Mouse (Mus musculus) myocyte (in vitro differentiated cells): ENCODE measurements around the gene Acox2. TPM values are rescaled to one million over a fixed set of nuclear protein-coding genes. Genes with fewer than 3 reads are reported as not detected.
A peak's percentile ranks its signal among the peaks of the same experiment; 100 is the strongest.
"Not testable (repeated sequence)": the region's sequence is repeated elsewhere in the genome, so short reads cannot be mapped to it uniquely, and the experiment has no call there.

Experiments
- H3K27me3 ChIP-seq: one replicate; pipeline ENCODE4 v1.6.1; 2011; ENCODE audit not compliant: control insufficient read depth, insufficient read depth, insufficient read length
- H3K36me3 ChIP-seq: one replicate; pipeline ENCODE4 v1.6.1; 2011; ENCODE audit not compliant: control insufficient read depth, insufficient read depth
- H3K4me2 ChIP-seq: one replicate; pipeline ENCODE4 v1.6.1; 2011; ENCODE audit warnings: low read depth, control low read depth
- H3K4me3 ChIP-seq: one replicate; pipeline ENCODE4 v1.5.1; 2011; ENCODE audit warnings: mild to moderate bottlenecking, control low read depth, moderate library complexity
- H3K79me2 ChIP-seq: one replicate; pipeline ENCODE4 v1.6.1; 2011; ENCODE audit not compliant: control insufficient read depth, insufficient read depth
- H3ac ChIP-seq: one replicate; pipeline ENCODE4 v1.6.1; 2011; ENCODE audit not compliant: control insufficient read depth, insufficient read length
- CEBPB ChIP-seq: IDR thresholded peaks from 2 replicates; pipeline ENCODE4 v1.6.1; 2011; ENCODE audit warnings: mild to moderate bottlenecking, moderate library complexity; ENCODE audit not compliant: poor library complexity, insufficient read depth, severe bottlenecking
- E2F4 ChIP-seq: IDR thresholded peaks from one replicate; pipeline ENCODE4 v1.6.1; 2011; ENCODE audit warnings: mild to moderate bottlenecking, control low read depth, moderate library complexity; ENCODE audit not compliant: insufficient read depth
- MAX ChIP-seq: IDR thresholded peaks from one replicate; pipeline ENCODE4 v1.6.1; 2011; ENCODE audit warnings: low read depth, mild to moderate bottlenecking, control low read depth
- MYOD1 ChIP-seq, 3 experiments: IDR thresholded peaks; one replicate each; pipeline ENCODE4 v1.6.1; 2011; ENCODE audit warnings: control low read depth in 2 of 3, low read depth in 2 of 3, mild to moderate bottlenecking in 2 of 3, moderate library complexity in 1 of 3; ENCODE audit not compliant: insufficient read length in 2 of 3, control insufficient read depth in 1 of 3
- MYOG ChIP-seq, 3 experiments: IDR thresholded peaks; one replicate each; pipeline ENCODE4 v1.6.1; 2011; ENCODE audit warnings: control low read depth in 2 of 3, low read depth in 2 of 3, mild to moderate bottlenecking in 2 of 3; ENCODE audit not compliant: insufficient read length in 2 of 3, control insufficient read depth in 1 of 3, insufficient read depth in 1 of 3
- POLR2A ChIP-seq: IDR thresholded peaks from one replicate; pipeline ENCODE4 v1.6.1; 2011; ENCODE audit warnings: low read depth, mild to moderate bottlenecking, control low read depth, moderate library complexity; ENCODE audit not compliant: insufficient read length
- POLR2AphosphoS2 ChIP-seq: IDR thresholded peaks from one replicate; pipeline ENCODE4 v1.6.1; 2011; ENCODE audit warnings: low read depth, control low read depth; ENCODE audit not compliant: insufficient read length
- REST ChIP-seq: IDR thresholded peaks from one replicate; pipeline ENCODE4 v1.6.1; 2011; ENCODE audit warnings: mild to moderate bottlenecking, control low read depth, moderate library complexity; ENCODE audit not compliant: insufficient read depth, insufficient read length
- SRF ChIP-seq: IDR thresholded peaks from one replicate; pipeline ENCODE4 v1.6.1; 2011; ENCODE audit warnings: low read depth; ENCODE audit not compliant: control insufficient read depth, insufficient read length
- TCF12 ChIP-seq: IDR thresholded peaks from one replicate; pipeline ENCODE4 v1.6.1; 2011; ENCODE audit warnings: mild to moderate bottlenecking, control low read depth; ENCODE audit not compliant: poor library complexity, insufficient read depth, severe bottlenecking
- TCF3 ChIP-seq: IDR thresholded peaks from one replicate; pipeline ENCODE4 v1.6.1; 2011; ENCODE audit warnings: low read depth, control low read depth; ENCODE audit not compliant: insufficient read length
- USF1 ChIP-seq: IDR thresholded peaks from one replicate; pipeline ENCODE4 v1.6.1; 2011; ENCODE audit warnings: low read depth, mild to moderate bottlenecking, control low read depth, moderate library complexity
- polyA plus RNA-seq: library from polyadenylated mRNA; unstranded; fragments of >200 nt; fragmentation: generic; extraction: Trizol; gene quantifications from one replicate; pipeline ENCODE4 v1.2.1, GENCODE M21; 2012; ENCODE audit warnings: missing spikeins

The Acox2 gene
- polyA plus RNA-seq, 1 experiment = 2.1 TPM

GRCm38 (mm10) chr14:8302687-8303086 lies 43.5 kb upstream of the Acox2 start:
- no peak overlapping the region for H3K4me3 ChIP-seq
- H3K27me3 ChIP-seq = no peaks in the 10 kb centered on the region
- H3K4me2 ChIP-seq = no peak overlapping the region
- H3K79me2 ChIP-seq = no peaks in the 10 kb centered on the region
- H3ac ChIP-seq = no peak overlapping the region
- no peaks in the 10 kb centered on the region for H3K36me3 ChIP-seq
- TF ChIP-seq MYOG (IDR thresholded peaks at IDR 0.05; ENCODE audit: control insufficient read depth in 1 of 3, insufficient read depth in 1 of 3, insufficient read length in 2 of 3, low read depth in 2 of 3) (no peak), USF1 (no peak), MAX (no peak), MYOD1 (IDR thresholded peaks at IDR 0.05; ENCODE audit: control insufficient read depth in 1 of 3, insufficient read length in 2 of 3, low read depth in 2 of 3) (no peak), POLR2A (no peak), POLR2AphosphoS2 (no peak), E2F4 (no peak), REST (no peak), SRF (no peak), CEBPB (no peak), TCF12 (no peak), TCF3 (no peak)

DNA sequence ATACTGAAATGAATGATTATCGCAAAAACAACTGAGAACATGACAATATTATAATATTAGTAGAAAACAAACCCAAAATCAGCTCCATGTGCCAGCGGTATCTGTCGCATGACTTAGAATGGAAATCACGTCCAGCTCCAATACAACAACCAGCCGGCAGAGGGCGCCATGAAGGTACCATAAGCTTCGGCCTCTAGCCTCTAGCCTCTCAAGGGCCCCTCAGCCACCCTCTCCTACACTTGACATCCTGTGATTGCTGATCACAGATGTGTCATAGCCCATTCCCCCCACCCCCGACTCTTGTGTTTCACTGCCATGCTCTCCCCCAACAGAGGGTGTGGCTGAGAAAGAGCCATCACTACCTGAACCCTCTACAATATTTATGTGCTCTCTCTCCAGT lies 41.1 kb upstream of the Acox2 start:
- Histone ChIP-seq H3K36me3 (no peaks in the 10 kb centered on the region), H3K4me2 (no peak overlapping the region), H3K27me3 (no peaks in the 10 kb centered on the region), H3K79me2 (no peaks in the 10 kb centered on the region), H3K4me3 (no peak overlapping the region), H3ac (no peak overlapping the region)
- TF ChIP-seq POLR2AphosphoS2 (no peak), E2F4 (no peak), TCF12 (no peak), MYOD1 (IDR thresholded peaks at IDR 0.05; ENCODE audit: control insufficient read depth in 1 of 3, insufficient read length in 2 of 3, low read depth in 2 of 3) (peak in 2 of 3 experiments; percentile 53 to 79), SRF (no peak), CEBPB (no peak), TCF3 (no peak), USF1 (no peak)

GRCm38 (mm10) chr14:8297889-8298293 lies 38.7 kb upstream of the Acox2 start:
- TF ChIP-seq MYOD1 (IDR thresholded peaks at IDR 0.05; ENCODE audit: control insufficient read depth in 1 of 3, insufficient read length in 2 of 3, low read depth in 2 of 3) (peak in 2 of 3 experiments; percentile 51 to 71), SRF (no peak), MYOG (IDR thresholded peaks at IDR 0.05; ENCODE audit: control insufficient read depth in 1 of 3, insufficient read depth in 1 of 3, insufficient read length in 2 of 3, low read depth in 2 of 3) (peak in 1 of 3 experiments; percentile 80), CEBPB (no peak), POLR2A (no peak), POLR2AphosphoS2 (no peak), TCF12 (no peak), REST (no peak)
- H3K79me2 ChIP-seq = no peaks in the 10 kb centered on the region
- H3K4me2 ChIP-seq = peak overlapping the region; percentile 27
- H3K4me3 ChIP-seq = no peak overlapping the region
- no peak overlapping the region for H3ac ChIP-seq
- no peaks in the 10 kb centered on the region for H3K27me3 ChIP-seq
- H3K36me3 ChIP-seq = no peaks in the 10 kb centered on the region

GRCm38 (mm10) chr14:8294257-8294656 lies 35.1 kb upstream of the Acox2 start:
- Histone ChIP-seq H3K36me3 (no peaks in the 10 kb centered on the region), H3K4me2 (peak overlapping the region; percentile 27), H3K4me3 (no peak overlapping the region), H3K27me3 (no peaks in the 10 kb centered on the region), H3ac (no peak overlapping the region), H3K79me2 (no peaks in the 10 kb centered on the region)
- peak in 1 of 3 experiments; percentile 30 for TF ChIP-seq MYOD1 (IDR thresholded peaks at IDR 0.05; ENCODE audit: control insufficient read depth in 1 of 3, insufficient read length in 2 of 3, low read depth in 2 of 3)
- TF ChIP-seq POLR2A = no peak

DNA sequence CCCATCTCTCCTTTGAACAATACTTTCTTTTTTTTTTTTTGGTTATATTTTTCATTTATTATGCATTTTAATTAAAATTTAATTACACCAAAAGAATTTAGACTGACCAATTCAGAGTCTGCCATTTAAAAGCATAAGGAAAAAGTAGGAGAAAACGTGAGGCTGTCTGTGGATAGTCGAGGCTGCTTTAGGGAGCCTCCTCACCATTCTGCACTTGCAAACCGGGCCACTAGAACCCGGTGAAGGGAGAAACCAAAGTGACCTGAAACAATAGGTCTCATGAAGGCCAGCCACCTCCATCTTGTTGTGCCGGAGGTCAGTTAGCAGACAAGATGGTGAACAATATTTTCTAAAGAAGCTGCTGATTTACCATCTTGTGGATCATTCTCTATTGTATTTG lies 27.4 kb upstream of the Acox2 start:
- H3K79me2 ChIP-seq, H3K4me3 ChIP-seq, H3K4me2 ChIP-seq, H3K36me3 ChIP-seq, H3ac ChIP-seq, H3K27me3 ChIP-seq: not testable (repeated sequence)

DNA sequence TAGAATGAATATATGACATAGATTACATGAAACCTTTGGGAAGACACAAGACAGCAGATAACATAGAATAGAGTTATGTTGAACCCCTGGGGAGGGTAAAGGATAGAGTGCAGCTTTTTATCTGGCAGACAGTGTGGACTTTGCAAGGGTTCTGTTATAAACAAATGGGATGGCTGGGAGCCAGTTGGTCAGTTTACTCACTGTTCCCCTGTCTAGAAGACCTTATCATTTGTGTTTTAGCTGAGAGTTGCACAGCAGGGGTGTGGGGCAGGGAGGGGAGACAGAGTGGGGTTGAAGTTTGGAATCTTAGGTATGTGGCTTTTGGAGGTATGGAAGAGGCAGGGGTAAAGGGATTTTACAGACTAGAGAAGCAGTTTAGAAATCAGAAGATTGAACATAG lies 24.6 kb upstream of the Acox2 start:
- Histone ChIP-seq H3K79me2 (no peaks in the 10 kb centered on the region), H3K27me3 (no peaks in the 10 kb centered on the region), H3K4me2 (no peak overlapping the region), H3K4me3 (no peak overlapping the region), H3K36me3 (no peaks in the 10 kb centered on the region), H3ac (no peak overlapping the region)
- TF ChIP-seq POLR2AphosphoS2 = no peak
- TF ChIP-seq E2F4 = no peak
- TF ChIP-seq TCF3 = no peak
- TF ChIP-seq USF1 = no peak

- H3K36me3 ChIP-seq, H3K27me3 ChIP-seq, H3ac ChIP-seq, H3K4me3 ChIP-seq, H3K4me2 ChIP-seq, H3K79me2 ChIP-seq: not testable (repeated sequence)
Observed at GRCm38 (mm10) chr14:8271281-8271680, 12.1 kb upstream of the Acox2 start.
